Mouse (Mus musculus) forebrain, postnatal 0 days (tissue): ENCODE data around the gene Arhgef18. TPM values are rescaled to one million over a fixed set of nuclear protein-coding genes. Genes with fewer than 3 reads are reported as not detected.

Source experiments
- ATAC-seq: fragments of 200-750 bp; cut with Nextera tagmentation; 2 replicates; pipeline ENCODE4 v1.8.0; 2017; ENCODE audit warnings: mild to moderate bottlenecking, moderate library complexity
- DNase-seq: peaks from one replicate; pipeline ENCODE4 v3.0.0-alpha.2; 2015
- H3K27ac ChIP-seq: fragments of 300-500 bp; sonication (generic); 2 replicates; pipeline ENCODE4 v1.5.1; 2014; ENCODE audit warnings: low read depth, mild to moderate bottlenecking, antibody characterized with exemption, low read length, moderate library complexity, mixed read lengths
- H3K27me3 ChIP-seq: fragments of 300-500 bp; sonication (generic); 2 replicates; pipeline ENCODE4 v1.6.1; 2014; ENCODE audit warnings: mild to moderate bottlenecking, low read length, mixed read lengths; ENCODE audit not compliant: insufficient read depth
- H3K36me3 ChIP-seq: fragments of 300-500 bp; sonication (generic); 2 replicates; pipeline ENCODE4 v1.6.1; 2014; ENCODE audit warnings: mild to moderate bottlenecking, moderate library complexity; ENCODE audit not compliant: insufficient read depth
- H3K4me1 ChIP-seq: fragments of 300-500 bp; sonication (generic); 2 replicates; pipeline ENCODE4 v1.6.1; 2014; ENCODE audit warnings: antibody characterized with exemption; ENCODE audit not compliant: insufficient read depth
- H3K4me2 ChIP-seq: fragments of 300-500 bp; sonication (generic); 2 replicates; pipeline ENCODE4 v1.6.1; 2014; ENCODE audit warnings: low read depth, mild to moderate bottlenecking, moderate library complexity
- H3K4me3 ChIP-seq: fragments of 300-500 bp; sonication (generic); 2 replicates; pipeline ENCODE4 v1.5.1; 2014; ENCODE audit warnings: low read depth, low read length, mixed read lengths
- H3K9ac ChIP-seq: fragments of 300-500 bp; sonication (generic); 2 replicates; pipeline ENCODE4 v1.6.1; 2014; ENCODE audit warnings: mild to moderate bottlenecking
- H3K9me3 ChIP-seq: fragments of 300-500 bp; sonication (generic); 2 replicates; pipeline ENCODE4 v1.6.1; 2016; ENCODE audit warnings: low read length
- CTCF ChIP-seq: sonication (generic); IDR thresholded peaks from 2 replicates; pipeline ENCODE4 v1.5.1; 2016; ENCODE audit warnings: antibody characterized with exemption, control low read depth, low read depth
- WGBS: fragments of 180-500 bp; shearing (Covaris S2); extraction: QIAGEN DNeasy Blood & Tissue Kit; methylation state at CpG from one replicate; pipeline ENCODE4 v1.1.7; 2014; 5-methylcytosine and 5-hydroxymethylcytosine counted together
- polyA plus RNA-seq: library from polyadenylated mRNA; unstranded; fragments of >200 nt; fragmentation: Nextera tagmentation; extraction: Ambion mirVana; gene quantifications from 2 replicates; pipeline ENCODE4 v1.2.1, GENCODE M21; 2015
- total RNA-seq: library from RNA; depleted of rRNA; stranded (reverse); fragments of >200 nt; gene quantifications from 2 replicates; pipeline ENCODE4 v1.2.3, GENCODE M21; 2014

Arhgef18 gene
- total and polyA plus RNA-seq, 2 experiments from 2014 or later, result 6.8 to 41.6 TPM

- H3K9me3 ChIP-seq, result no peaks in the 10 kb centered on the region
- ATAC-seq (no peak), DNase-seq (no peak)
- H3K4me3 ChIP-seq, result no peak overlapping the region
- no peak for TF ChIP-seq CTCF
- no peaks in the 10 kb centered on the region for H3K27me3 ChIP-seq
- H3K4me1 ChIP-seq, result peaks cover 15% of the 10 kb centered on the region; the same call in 1 of the 2 replicates
- H3K27ac ChIP-seq, result no peak overlapping the region
- peaks cover 2% of the 10 kb centered on the region; the same call in 1 of the 2 replicates for H3K36me3 ChIP-seq
- WGBS, result 14% methylated on average over 4 of the region's 4 CpGs
- H3K4me2 ChIP-seq, result peak overlapping the region; percentile 13
- no peak overlapping the region for H3K9ac ChIP-seq
Measured at GRCm38 (mm10) chr8:3395246-3395645, 2.4 kb downstream of the Arhgef18 start.

- H3K27me3 ChIP-seq, result no peaks in the 10 kb centered on the region
- no peak for TF ChIP-seq CTCF
- H3K4me3 ChIP-seq, result no peak overlapping the region
- H3K9ac ChIP-seq, result no peak overlapping the region
- H3K4me1 ChIP-seq, result peaks cover 12% of the 10 kb centered on the region; the same call in 1 of the 2 replicates
- whole genome bisulfite sequencing, result 84% methylated on average over 3 of the region's 3 CpGs
- H3K4me2 ChIP-seq, result no peak overlapping the region
- DNase-seq (no peak), ATAC-seq (no peak)
- H3K9me3 ChIP-seq, result no peaks in the 10 kb centered on the region
- peaks cover 2% of the 10 kb centered on the region; the same call in 1 of the 2 replicates for H3K36me3 ChIP-seq
- H3K27ac ChIP-seq, result no peak overlapping the region
Measured at GRCm38 (mm10) chr8:3397597-3397996, 4.8 kb downstream of the Arhgef18 start.

DNA sequence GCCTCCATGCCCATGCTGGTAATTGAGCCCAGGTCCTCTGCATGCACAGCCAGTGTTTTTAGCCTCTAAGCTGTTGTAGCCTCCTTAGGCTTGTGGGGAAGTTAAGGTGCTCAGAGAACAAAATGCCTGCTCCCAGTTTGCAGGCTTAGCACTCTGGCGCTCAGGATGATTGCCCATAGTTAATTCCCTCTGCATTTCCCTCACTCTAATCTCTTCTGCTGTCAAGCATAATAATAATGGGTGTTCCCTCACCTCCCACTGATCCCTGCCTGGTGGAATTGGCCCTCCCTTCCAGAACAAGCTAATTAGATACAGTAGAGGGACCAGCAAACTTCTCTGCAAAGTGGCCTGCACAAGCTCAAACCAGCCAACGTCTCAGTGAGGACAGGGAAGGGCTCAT lies 7.7 kb downstream of the Arhgef18 start:
- no peak overlapping the region for H3K27ac ChIP-seq
- no peaks in the 10 kb centered on the region for H3K27me3 ChIP-seq
- no peak overlapping the region for H3K4me3 ChIP-seq
- no peaks in the 10 kb centered on the region for H3K9me3 ChIP-seq
- WGBS, result 29% methylated on average over 2 of the region's 2 CpGs
- H3K4me1 ChIP-seq, result no peaks in the 10 kb centered on the region
- no peak for DNase-seq
- no peak for TF ChIP-seq CTCF
- H3K4me2 ChIP-seq, result no peak overlapping the region
- no peak for ATAC-seq
- peaks cover 2% of the 10 kb centered on the region; the same call in 1 of the 2 replicates for H3K36me3 ChIP-seq
- no peak overlapping the region for H3K9ac ChIP-seq

DNA sequence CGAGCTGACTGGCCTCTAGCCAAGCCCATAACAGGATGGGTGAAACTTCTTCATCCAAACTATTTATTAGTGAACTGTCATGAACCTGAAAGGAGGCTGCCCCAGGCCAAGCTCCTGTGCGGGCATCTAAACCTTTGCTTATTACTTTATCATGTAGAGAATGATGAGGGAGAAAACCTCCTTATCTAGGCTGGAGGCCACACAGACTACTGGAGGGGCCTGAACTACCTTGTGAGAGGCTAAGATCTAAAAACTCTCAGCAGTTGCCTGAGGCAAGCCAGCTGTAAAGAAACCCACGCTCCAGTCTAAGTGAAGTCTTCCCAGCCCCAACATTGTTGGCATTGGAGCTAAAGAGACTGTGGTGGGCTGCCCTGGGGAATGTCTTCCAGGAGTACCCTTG lies 14.6 kb downstream of the Arhgef18 start:
- Histone ChIP-seq H3K9me3 (no peaks in the 10 kb centered on the region), H3K4me1 (no peaks in the 10 kb centered on the region), H3K27me3 (no peaks in the 10 kb centered on the region), H3K36me3 (no peaks in the 10 kb centered on the region), H3K4me3 (no peak overlapping the region), H3K4me2 (no peak overlapping the region), H3K9ac (no peak overlapping the region), H3K27ac (no peak overlapping the region)
- no peak for DNase-seq
- no peak for ATAC-seq
- 90% methylated on average over 3 of the region's 3 CpGs for WGBS
- no peak for TF ChIP-seq CTCF

DNA sequence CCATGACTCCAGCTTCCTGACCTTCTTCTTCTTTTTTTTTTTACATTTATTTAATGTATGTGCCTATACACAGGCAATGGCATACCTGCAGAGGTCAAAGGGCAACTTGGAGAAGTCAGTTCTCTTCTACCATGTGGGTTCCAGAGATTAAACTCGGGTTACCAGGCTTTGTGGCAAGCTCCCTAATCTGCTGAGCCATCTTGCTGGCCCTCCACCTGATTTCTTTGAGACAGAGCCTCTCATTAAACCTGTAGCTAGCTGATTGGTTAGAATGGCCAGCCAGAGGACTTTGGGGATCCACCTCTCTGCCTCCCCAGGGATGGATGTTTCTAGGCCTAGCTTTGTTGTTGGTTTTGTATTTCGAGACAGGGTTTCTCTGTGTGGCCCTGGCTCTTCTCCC lies 18.3 kb downstream of the Arhgef18 start:
- Histone ChIP-seq H3K4me1 (no peaks in the 10 kb centered on the region), H3K27me3 (no peaks in the 10 kb centered on the region), H3K9ac (no peak overlapping the region), H3K36me3 (no peaks in the 10 kb centered on the region), H3K4me2 (no peak overlapping the region), H3K9me3 (no peaks in the 10 kb centered on the region), H3K27ac (no peak overlapping the region), H3K4me3 (no peak overlapping the region)
- no peak for TF ChIP-seq CTCF
- no peak for ATAC-seq
- 78% methylated on average over 2 of the region's 2 CpGs for WGBS
- DNase-seq, result no peak

- Histone ChIP-seq H3K4me2 (no peak overlapping the region), H3K27ac (no peak overlapping the region), H3K9me3 (no peaks in the 10 kb centered on the region), H3K9ac (no peak overlapping the region), H3K4me3 (no peak overlapping the region), H3K4me1 (no peaks in the 10 kb centered on the region), H3K27me3 (no peaks in the 10 kb centered on the region), H3K36me3 (no peaks in the 10 kb centered on the region)
- no peak for TF ChIP-seq CTCF
- DNase-seq (no peak), ATAC-seq (no peak)
- 93% methylated on average over 7 of the region's 7 CpGs for WGBS
Measured at GRCm38 (mm10) chr8:3411901-3412301, 19.1 kb downstream of the Arhgef18 start.

GRCm38 (mm10) chr8:3412816-3413215 lies 20.0 kb downstream of the Arhgef18 start:
- no peaks in the 10 kb centered on the region for H3K27me3 ChIP-seq
- H3K4me3 ChIP-seq, result no peak overlapping the region
- no peak overlapping the region for H3K9ac ChIP-seq
- H3K27ac ChIP-seq, result no peak overlapping the region
- ATAC-seq (no peak), DNase-seq (no peak)
- no peaks in the 10 kb centered on the region for H3K4me1 ChIP-seq
- no peak overlapping the region for H3K4me2 ChIP-seq
- H3K36me3 ChIP-seq, result no peaks in the 10 kb centered on the region
- no peaks in the 10 kb centered on the region for H3K9me3 ChIP-seq
- TF ChIP-seq CTCF, result no peak
- 93% methylated on average over 1 of the region's 1 CpGs for WGBS

DNA sequence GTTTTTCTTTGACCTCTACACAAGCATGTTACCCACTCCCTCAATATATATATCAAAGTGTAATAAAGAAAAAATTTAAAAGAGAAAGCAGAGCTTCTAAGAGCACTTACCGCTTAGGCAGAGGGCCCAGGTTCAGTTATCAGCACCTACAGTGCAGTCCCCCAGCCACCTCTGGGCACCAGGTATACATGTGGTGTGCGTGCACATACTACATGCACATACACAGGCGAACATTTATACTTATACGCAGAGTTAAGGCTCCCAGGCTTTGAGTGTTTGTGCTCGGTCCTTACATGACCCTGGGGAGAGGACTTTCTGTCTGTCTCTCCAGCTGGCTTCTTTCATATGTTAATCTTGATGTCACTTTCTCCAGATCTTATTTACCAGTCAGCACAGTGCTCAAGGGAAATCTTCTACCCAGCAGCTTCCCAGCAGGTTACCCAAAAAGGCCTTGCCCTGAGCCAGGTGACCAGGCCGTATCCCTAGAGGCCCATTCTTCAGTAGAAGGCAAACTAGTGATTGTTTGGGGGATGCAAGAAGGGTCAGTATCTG lies 21.9 kb downstream of the Arhgef18 start:
- DNase-seq (no peak), ATAC-seq (no peak)
- H3K27ac ChIP-seq, result no peak overlapping the region
- 46% methylated on average over 6 of the region's 6 CpGs for WGBS
- H3K4me2 ChIP-seq, result no peak overlapping the region
- no peaks in the 10 kb centered on the region for H3K4me1 ChIP-seq
- no peak for TF ChIP-seq CTCF
- no peaks in the 10 kb centered on the region for H3K9me3 ChIP-seq
- no peaks in the 10 kb centered on the region for H3K27me3 ChIP-seq
- no peak overlapping the region for H3K4me3 ChIP-seq
- no peaks in the 10 kb centered on the region for H3K36me3 ChIP-seq
- no peak overlapping the region for H3K9ac ChIP-seq
